Mouse (Mus musculus) liver, embryonic 14.5 days (tissue): Measurements from ENCODE around the gene 1500009L16Rik. TPM values are rescaled to one million over a fixed set of nuclear protein-coding genes. Genes with fewer than 3 reads are reported as not detected.

ENCODE experiments used
- ATAC-seq: fragments of 200-750 bp; cut with Nextera tagmentation; 2 replicates; pipeline ENCODE4 v1.8.0; 2017; ENCODE audit warnings: moderate number of reproducible peaks, mild to moderate bottlenecking, moderate library complexity; ENCODE audit not compliant: insufficient read depth
- DNase-seq, 3 experiments: peaks; one replicate each; pipeline ENCODE4 v3.0.0-alpha.2; 2012 to 2013; ENCODE audit warnings: low read depth in 3 of 3, low spot score in 3 of 3
- H3K27ac ChIP-seq: fragments of 300-500 bp; sonication (generic); 2 replicates; pipeline ENCODE4 v1.5.1; 2014; ENCODE audit warnings: moderate library complexity, mild to moderate bottlenecking, control low read depth, inconsistent platforms
- H3K27me3 ChIP-seq: fragments of 300-500 bp; sonication (generic); 2 replicates; pipeline ENCODE4 v1.6.1; 2014; ENCODE audit warnings: mild to moderate bottlenecking, low read length, moderate library complexity; ENCODE audit not compliant: control insufficient read depth, insufficient read depth
- H3K36me3 ChIP-seq: fragments of 300-500 bp; sonication (generic); replicated peaks from 2 replicates; pipeline ENCODE4 v1.6.1; 2014; ENCODE audit warnings: low read depth; ENCODE audit not compliant: control insufficient read depth, insufficient read depth
- H3K4me1 ChIP-seq, 2 experiments: fragments of 200-500 bp in 1 of 2; fragments of 300-500 bp in 1 of 2; sonication (generic) in 1 of 2; replicated peaks; 2 replicates each; pipeline ENCODE4 v1.6.1; 2012 to 2014; ENCODE audit warnings: antibody characterized with exemption in 1 of 2, inconsistent platforms in 1 of 2, low read length in 1 of 2; ENCODE audit not compliant: control insufficient read depth in 2 of 2, insufficient read depth in 2 of 2
- H3K4me2 ChIP-seq: fragments of 300-500 bp; sonication (generic); 2 replicates; pipeline ENCODE4 v1.6.1; 2014; ENCODE audit warnings: low read depth, mild to moderate bottlenecking, control low read depth, moderate library complexity
- H3K4me3 ChIP-seq, 2 experiments: fragments of 200-500 bp in 1 of 2; fragments of 300-500 bp in 1 of 2; sonication (generic) in 1 of 2; 2 replicates each; pipeline ENCODE4 v1.5.1; 2012 to 2014; ENCODE audit warnings: low read depth in 2 of 2, low read length in 2 of 2, mild to moderate bottlenecking in 2 of 2, control low read depth in 1 of 2, inconsistent platforms in 1 of 2, moderate library complexity in 1 of 2; ENCODE audit not compliant: insufficient read depth in 1 of 2
- H3K9ac ChIP-seq: fragments of 300-500 bp; sonication (generic); replicated peaks from 2 replicates; pipeline ENCODE4 v1.6.1; 2014; ENCODE audit warnings: mild to moderate bottlenecking, control low read depth, moderate library complexity
- H3K9me3 ChIP-seq: fragments of 300-500 bp; sonication (generic); 2 replicates; pipeline ENCODE4 v1.6.1; 2016; ENCODE audit warnings: low read length, mixed read lengths; ENCODE audit not compliant: control insufficient read depth
- CTCF ChIP-seq: IDR thresholded peaks from 2 replicates; pipeline ENCODE4 v1.5.1; 2016; ENCODE audit warnings: antibody characterized with exemption, low read depth, control low read depth
- EP300 ChIP-seq: IDR thresholded peaks from 2 replicates; pipeline ENCODE4 v1.6.1; 2016; ENCODE audit warnings: antibody characterized with exemption, low read depth
- WGBS: fragments of 180-500 bp; shearing (Covaris S2); extraction: QIAGEN DNeasy Blood & Tissue Kit; methylation state at CpG from one replicate; pipeline ENCODE4 v1.1.7; 2014; ENCODE audit not compliant: insufficient replicate concordance; 5-methylcytosine and 5-hydroxymethylcytosine counted together
- polyA plus RNA-seq, 2 experiments: library from polyadenylated mRNA; depleted of rRNA in 1 of 2; stranded (reverse) in 1 of 2; unstranded in 1 of 2; fragments of >200 nt; fragmentation: Nextera tagmentation in 1 of 2; extraction: Ambion mirVana in 1 of 2; gene quantifications; 2 replicates each; pipeline versions ENCODE4 v1.2.1 to v1.2.3; 2012 to 2014

1500009L16Rik gene
- polyA plus RNA-seq (2012; rRNA removed), result 0.61 and 0.63 TPM in 2 replicates
- polyA plus RNA-seq (2014; fragmentation: Nextera tagmentation; extraction: Ambion mirVana), result 1.2 and 2.1 TPM in 2 replicates

DNA sequence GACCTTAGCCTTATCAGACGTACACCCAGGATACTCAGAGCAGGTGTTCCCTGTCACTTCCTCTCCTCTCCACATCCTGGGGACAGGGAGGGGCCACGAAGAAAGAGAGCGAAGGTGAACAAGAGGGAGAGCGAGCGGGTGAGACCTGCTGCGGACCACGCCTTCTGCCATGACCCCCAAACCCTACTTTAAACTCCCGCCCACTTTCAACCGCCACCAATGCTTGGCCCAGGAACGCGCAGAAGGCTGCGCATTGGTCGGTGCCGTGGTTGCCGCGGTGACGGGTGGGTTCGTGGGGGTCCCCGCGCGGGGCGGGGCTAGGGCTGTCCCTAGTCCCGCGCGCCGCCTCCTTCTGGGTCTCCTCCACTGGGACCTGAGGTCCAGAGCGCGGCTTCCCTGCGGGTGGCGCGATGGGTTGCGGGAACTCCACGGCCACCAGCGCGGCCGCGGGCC is at the start of gene 1500009L16Rik:
Gene 1500009L16Rik, plus strand, starts transcription at position 287 of the 453 bp plus-strand sequence.
- no peak within 1 kb of the TSS for H3K27ac ChIP-seq
- H3K4me2 ChIP-seq, result peak within 1 kb of the TSS; percentile 60
- no peaks in the 10 kb centered on the region for H3K36me3 ChIP-seq
- TF ChIP-seq EP300 (no peak), CTCF (no peak)
- H3K9me3 ChIP-seq, result no peaks in the 10 kb centered on the region
- DNase-seq, result no peak
- peak; percentile 21; the same call in 1 of the 2 replicates for ATAC-seq
- no peaks in the 10 kb centered on the region for H3K4me1 ChIP-seq
- 0% methylated on average over 37 of the region's 37 CpGs for WGBS
- H3K9ac ChIP-seq, result no peak within 1 kb of the TSS
- peaks cover 12% of the 10 kb centered on the region for H3K27me3 ChIP-seq
- H3K4me3 ChIP-seq, result peak within 1 kb of the TSS; percentile 28 to 51

DNA sequence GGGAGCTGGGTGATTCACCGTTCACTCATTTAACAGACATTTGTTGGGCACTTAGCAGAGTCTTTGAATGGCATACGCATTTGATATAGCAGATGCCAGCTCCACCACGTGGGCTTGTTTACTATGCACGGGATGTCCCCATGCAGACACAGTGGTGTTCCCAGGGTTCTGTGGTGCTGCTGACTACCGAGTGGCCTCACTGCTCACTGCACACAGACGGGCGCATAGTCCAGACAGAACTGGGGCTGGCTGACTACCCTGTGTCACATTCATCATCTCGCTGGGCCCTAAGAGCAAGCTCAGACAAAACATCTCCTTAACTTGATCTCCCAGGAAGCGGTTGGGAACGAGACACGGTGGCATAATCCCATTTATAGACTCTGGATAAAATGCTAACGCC is 41.3 kb upstream of the 1500009L16Rik start:
- Histone ChIP-seq H3K4me3 (no peak overlapping the region), H3K36me3 (no peaks in the 10 kb centered on the region), H3K27me3 (no peaks in the 10 kb centered on the region), H3K9me3 (no peaks in the 10 kb centered on the region), H3K27ac (no peak overlapping the region), H3K4me1 (no peaks in the 10 kb centered on the region), H3K4me2 (no peak overlapping the region), H3K9ac (no peak overlapping the region)
- 67% methylated on average over 12 of the region's 12 CpGs for WGBS
- ATAC-seq, result no peak
- no peak for DNase-seq
- no peak for TF ChIP-seq EP300
- TF ChIP-seq CTCF, result no peak

DNA sequence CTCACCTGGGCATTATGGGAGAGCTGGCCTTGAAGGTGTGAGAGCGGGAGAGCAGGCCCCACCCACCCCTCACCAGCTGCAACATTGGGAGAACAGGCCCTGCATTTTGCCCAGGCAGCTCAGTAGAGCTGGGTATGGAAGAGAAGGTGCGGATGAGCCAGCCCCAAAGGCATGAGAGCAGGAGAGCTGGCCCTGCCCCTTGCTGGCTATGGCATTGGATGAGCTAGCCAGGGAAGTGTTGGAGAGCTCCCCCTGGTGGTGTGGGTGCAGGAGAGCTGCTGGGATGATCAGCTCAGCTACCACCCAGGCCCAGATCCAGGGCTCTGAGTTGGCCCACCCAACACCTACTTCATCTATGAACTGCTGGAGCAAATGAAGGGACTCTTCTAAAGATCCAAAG is 34.5 kb upstream of the 1500009L16Rik start:
- WGBS, result 74% methylated on average over 2 of the region's 2 CpGs
- DNase-seq (no peak), ATAC-seq (no peak)
- Histone ChIP-seq H3K27ac (no peak overlapping the region), H3K4me2 (no peak overlapping the region), H3K4me1 (peaks cover 0 to 3% of the 10 kb centered on the region in 2 experiments; a peak in 1 of 4 replicates), H3K9ac (no peak overlapping the region), H3K9me3 (no peaks in the 10 kb centered on the region), H3K27me3 (no peaks in the 10 kb centered on the region), H3K4me3 (no peak overlapping the region), H3K36me3 (no peaks in the 10 kb centered on the region)
- TF ChIP-seq EP300, result no peak
- peak; percentile 45; the same call in 1 of the 2 replicates for TF ChIP-seq CTCF

DNA sequence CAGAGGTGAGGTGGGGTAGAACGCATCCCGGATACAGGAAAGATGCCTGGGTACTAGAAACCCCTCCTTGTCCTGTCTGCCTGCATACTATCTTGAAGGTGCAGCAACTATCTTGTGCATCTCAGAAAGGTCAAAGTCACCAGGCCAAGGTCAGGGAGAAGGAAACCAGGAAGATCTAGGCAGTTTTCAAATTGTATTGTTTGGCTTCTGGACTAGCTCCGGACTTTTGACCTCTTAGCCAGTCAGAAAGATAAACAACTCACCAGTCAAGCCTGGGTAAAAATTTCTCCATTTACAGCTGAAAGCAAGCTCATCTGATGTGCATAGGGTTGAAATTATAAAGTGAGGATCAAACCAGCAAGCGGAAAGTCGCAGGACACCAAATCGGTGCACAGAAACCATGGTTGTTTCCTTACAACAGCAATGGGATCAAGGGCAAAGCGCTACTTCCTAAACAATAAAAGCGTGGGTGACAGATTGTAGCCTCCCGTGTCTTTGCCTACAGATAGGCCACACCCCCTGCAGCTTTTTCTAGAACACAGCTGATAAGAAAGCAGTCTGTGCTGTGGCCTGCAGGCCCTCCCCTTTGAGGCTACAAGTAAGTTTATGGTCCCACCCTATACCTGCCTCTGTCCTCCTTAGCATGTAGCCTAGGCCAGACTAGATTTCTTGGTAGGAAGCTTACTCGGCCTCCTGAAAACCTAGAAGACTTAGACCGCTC is 30.3 kb upstream of the 1500009L16Rik start:
- WGBS, result 54% methylated on average over 11 of the region's 11 CpGs
- Histone ChIP-seq H3K9me3 (no peaks in the 10 kb centered on the region), H3K4me2 (no peak overlapping the region), H3K4me1 (peaks cover 0 to 3% of the 10 kb centered on the region in 2 experiments; a peak in 1 of 4 replicates), H3K27me3 (no peaks in the 10 kb centered on the region), H3K36me3 (no peaks in the 10 kb centered on the region), H3K4me3 (no peak overlapping the region), H3K9ac (no peak overlapping the region), H3K27ac (no peak overlapping the region)
- no peak for TF ChIP-seq EP300
- no peak for TF ChIP-seq CTCF
- ATAC-seq (no peak), DNase-seq (peak in 1 of 3 experiments; percentile 2)

DNA sequence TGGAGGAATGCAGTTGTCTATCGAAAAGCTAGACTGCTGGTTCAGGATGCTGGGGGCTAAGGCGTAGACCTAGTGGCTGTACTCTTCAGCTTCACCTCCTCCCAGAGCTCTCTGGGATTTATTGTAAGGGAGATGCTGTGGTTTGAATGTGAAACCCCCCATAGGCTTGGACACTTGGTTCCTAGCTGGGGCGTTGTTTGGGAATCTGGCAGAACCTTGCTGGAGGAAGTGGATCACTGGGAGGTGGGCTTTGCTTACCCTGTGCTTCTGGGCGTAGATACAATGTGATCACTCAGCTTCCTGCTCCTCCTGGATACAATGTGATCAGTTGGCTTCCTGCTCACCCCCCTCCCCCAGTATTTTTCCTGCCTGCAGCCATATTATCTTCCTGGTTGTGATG is 26.4 kb upstream of the 1500009L16Rik start:
- H3K9ac ChIP-seq, result no peak overlapping the region
- 52% methylated on average over 4 of the region's 4 CpGs for WGBS
- ATAC-seq, result no peak
- DNase-seq, result no peak
- H3K27ac ChIP-seq, result no peak overlapping the region
- TF ChIP-seq EP300, result no peak
- no peak for TF ChIP-seq CTCF
- H3K9me3 ChIP-seq, result no peaks in the 10 kb centered on the region
- H3K27me3 ChIP-seq, result no peaks in the 10 kb centered on the region
- peaks cover 0 to 3% of the 10 kb centered on the region in 2 experiments; a peak in 1 of 4 replicates for H3K4me1 ChIP-seq
- no peak overlapping the region for H3K4me2 ChIP-seq
- no peak overlapping the region for H3K4me3 ChIP-seq
- H3K36me3 ChIP-seq, result no peaks in the 10 kb centered on the region
